Mouse (Mus musculus): Measurements from ENCODE around the gene Hes5. TPM values are rescaled to one million over a fixed set of nuclear protein-coding genes. Genes with fewer than 3 reads are reported as not detected.
A peak's percentile ranks its signal among the peaks of the same experiment; 100 is the strongest.

The Hes5 gene
- total and polyA plus RNA-seq, 2 experiments from 2014 or later = 106 to 177 TPM

DNA sequence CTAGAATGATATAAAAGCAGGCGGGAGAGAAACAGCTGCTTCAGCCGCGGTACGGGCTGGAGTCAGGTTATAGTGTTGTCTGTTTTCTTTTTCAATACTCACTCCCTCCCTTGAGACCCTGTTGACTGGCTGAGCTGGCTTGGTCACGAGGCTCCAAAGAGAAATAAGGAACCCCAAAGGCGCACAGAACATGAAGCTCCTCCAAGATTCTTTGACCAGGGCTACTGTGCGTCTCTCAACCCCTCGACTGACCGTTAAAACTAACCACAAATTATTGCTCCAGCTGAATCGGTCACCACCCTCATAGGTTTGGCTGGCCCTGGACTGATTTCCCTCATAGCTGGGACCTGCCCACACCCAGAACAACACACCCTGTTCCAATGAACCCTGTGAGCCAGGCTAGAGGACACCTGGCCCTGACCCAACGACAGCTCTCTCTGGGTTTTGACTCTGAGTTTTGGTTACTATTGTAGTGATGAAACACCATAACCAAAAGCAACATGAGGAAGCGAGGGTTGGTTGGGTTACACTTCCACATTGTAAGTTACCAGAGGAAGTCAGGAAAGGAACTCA, 31.5 kb upstream of the Hes5 start:
- no peak for TF ChIP-seq CTCF (IDR thresholded peaks at IDR 0.05; ENCODE audit: low read depth)
- Histone ChIP-seq H3K4me3 (ENCODE audit: low read length) (no peak overlapping the region), H3K27ac (no peak overlapping the region), H3K4me2 (ENCODE audit: low read depth, low read length) (no peak overlapping the region), H3K36me3 (ENCODE audit: insufficient read depth, low read length) (no peaks in the 10 kb centered on the region), H3K4me1 (ENCODE audit: insufficient read depth, low read length) (0 out of 2 replicates have a peak, but pooled peaks cover 5% of the 10 kb centered on the region), H3K27me3 (ENCODE audit: insufficient read depth, low read length) (no peaks in the 10 kb centered on the region), H3K9me3 (ENCODE audit: low read length) (no peaks in the 10 kb centered on the region), H3K9ac (replicated peaks; ENCODE audit: low read length) (no peak overlapping the region)
- ATAC-seq = no peak
- no peak for DNase-seq (ENCODE audit: low spot score)
- 80% methylated on average over 12 of the region's 12 CpGs for WGBS

DNA sequence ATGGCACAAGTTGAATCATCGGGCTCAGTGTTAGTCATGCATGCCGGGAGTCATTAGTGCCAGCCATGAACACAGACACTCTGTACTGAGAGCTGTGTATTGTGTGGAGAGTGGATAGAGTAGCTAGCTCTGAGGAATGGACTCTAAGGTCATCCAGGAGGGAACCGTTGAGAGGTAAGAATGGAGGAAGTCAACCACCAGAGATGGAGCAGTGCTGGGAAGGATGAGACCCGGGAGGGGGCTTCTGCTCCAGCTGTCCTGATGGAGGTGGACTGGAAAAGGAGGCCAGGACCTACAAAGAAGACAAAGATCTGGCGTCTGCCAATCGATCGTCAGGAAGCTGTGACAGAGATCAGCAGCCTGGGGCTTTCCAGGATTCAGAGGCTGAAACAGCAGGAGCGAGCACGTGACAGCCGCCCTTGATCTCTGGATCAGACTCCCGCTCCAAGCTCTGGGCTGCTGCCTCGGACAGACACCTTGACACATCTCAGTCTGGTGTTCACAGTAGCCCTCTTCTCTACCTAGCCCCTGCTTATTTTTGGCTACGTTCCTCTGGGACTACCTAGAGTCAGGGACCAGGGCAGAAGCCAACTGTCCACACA, 27.3 kb upstream of the Hes5 start:
- Histone ChIP-seq H3K9ac (replicated peaks; ENCODE audit: low read length) (no peak overlapping the region), H3K27ac (no peak overlapping the region), H3K4me1 (ENCODE audit: insufficient read depth, low read length) (peaks cover 8% of the 10 kb centered on the region; the same call in 1 of the 2 replicates), H3K27me3 (ENCODE audit: insufficient read depth, low read length) (no peaks in the 10 kb centered on the region), H3K4me2 (ENCODE audit: low read depth, low read length) (no peak overlapping the region), H3K36me3 (ENCODE audit: insufficient read depth, low read length) (no peaks in the 10 kb centered on the region), H3K4me3 (ENCODE audit: low read length) (no peak overlapping the region), H3K9me3 (ENCODE audit: low read length) (no peaks in the 10 kb centered on the region)
- no peak for TF ChIP-seq CTCF (IDR thresholded peaks at IDR 0.05; ENCODE audit: low read depth)
- 57% methylated on average over 13 of the region's 13 CpGs for WGBS
- DNase-seq (ENCODE audit: low spot score) = no peak
- no peak for ATAC-seq

DNA sequence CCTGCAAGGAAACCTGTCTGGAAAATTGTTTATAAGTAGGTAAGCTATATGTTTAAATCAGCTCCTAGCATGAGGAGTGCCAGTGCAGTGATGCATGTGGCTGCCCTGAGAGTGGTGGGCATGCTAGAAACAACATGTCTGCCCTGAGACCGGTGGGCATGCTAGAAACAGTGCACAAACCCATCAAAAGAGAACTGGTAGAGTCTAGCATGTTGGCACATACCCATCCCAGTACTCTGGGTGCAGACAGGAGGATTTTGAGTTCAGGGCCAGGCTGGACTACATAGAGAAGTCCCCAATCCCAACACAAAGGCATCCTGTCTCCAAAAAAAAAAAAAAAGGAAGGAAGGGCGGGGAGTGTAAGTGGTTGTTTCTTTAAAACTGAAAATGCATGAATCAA, 25.9 kb upstream of the Hes5 start:
- no peaks in the 10 kb centered on the region for H3K9me3 ChIP-seq (ENCODE audit: low read length)
- no peaks in the 10 kb centered on the region for H3K36me3 ChIP-seq (ENCODE audit: insufficient read depth, low read length)
- no peak for TF ChIP-seq CTCF (IDR thresholded peaks at IDR 0.05; ENCODE audit: low read depth)
- no peak overlapping the region for H3K27ac ChIP-seq
- no peak overlapping the region for H3K9ac ChIP-seq (replicated peaks; ENCODE audit: low read length)
- DNase-seq (ENCODE audit: low spot score) (no peak), ATAC-seq (no peak)
- H3K4me2 ChIP-seq (ENCODE audit: low read depth, low read length) = no peak overlapping the region
- WGBS = 99% methylated on average over 2 of the region's 2 CpGs
- H3K4me1 ChIP-seq (ENCODE audit: insufficient read depth, low read length) = peaks cover 8% of the 10 kb centered on the region; the same call in 1 of the 2 replicates
- H3K4me3 ChIP-seq (ENCODE audit: low read length) = no peak overlapping the region
- H3K27me3 ChIP-seq (ENCODE audit: insufficient read depth, low read length) = no peaks in the 10 kb centered on the region

DNA sequence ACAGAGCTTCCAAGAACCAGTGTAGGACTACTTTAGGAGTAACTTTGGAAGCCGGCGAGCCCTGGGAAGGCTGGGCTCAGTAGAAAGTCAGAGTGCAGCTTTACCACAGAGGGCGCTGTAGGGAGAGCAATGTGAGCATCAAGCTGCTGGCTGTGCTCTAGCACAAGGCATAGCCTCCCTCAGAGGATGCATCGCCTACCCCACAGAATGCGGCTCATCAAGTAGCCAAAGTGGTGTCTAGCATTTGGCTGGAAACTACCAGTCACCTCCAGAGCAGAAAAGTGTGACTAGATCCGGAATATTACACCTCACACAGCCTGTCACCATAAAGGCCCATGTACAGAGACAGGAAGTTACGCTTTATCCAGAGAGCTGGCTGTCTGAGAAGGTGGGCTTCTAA, 24.9 kb upstream of the Hes5 start:
- 81% methylated on average over 7 of the region's 7 CpGs for WGBS
- peak; percentile 29; the same call in 1 of the 2 replicates for TF ChIP-seq CTCF (IDR thresholded peaks at IDR 0.05; ENCODE audit: low read depth)
- no peak for ATAC-seq

DNA sequence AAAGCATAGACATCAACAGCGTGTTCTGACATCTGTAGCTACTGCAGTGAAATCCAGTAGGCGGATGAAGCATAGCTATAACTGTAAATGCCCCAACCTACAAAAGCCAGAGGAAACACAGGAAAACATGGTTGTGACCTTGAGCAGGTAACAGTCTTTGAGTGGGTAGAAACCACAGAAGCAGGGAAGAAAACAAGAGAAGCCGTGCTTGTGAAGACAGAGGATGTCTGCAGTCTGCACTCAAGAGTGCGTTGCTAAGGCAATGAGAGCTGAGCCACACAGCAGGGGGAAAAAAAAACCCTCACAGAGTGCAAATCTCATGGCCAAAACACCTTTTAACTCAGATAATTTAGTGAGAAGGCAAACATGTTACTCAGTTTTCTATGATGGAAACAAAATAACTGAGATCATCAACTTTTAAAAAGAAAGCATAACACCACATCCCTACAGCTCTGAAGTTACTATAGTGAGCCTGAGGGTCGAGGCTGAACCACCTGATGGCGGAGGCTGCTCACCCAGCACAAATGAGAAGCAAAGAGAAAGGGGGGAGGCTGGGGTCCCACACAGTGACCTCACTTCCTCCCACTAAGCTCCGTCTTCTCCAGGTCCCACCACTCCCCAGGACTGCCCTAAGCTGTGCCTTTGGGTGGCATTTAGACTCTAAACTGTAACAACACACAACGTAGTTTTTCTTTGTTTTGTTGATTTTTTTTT, 24.0 kb upstream of the Hes5 start:
- Histone ChIP-seq H3K9ac (replicated peaks; ENCODE audit: low read length) (no peak overlapping the region), H3K9me3 (ENCODE audit: low read length) (no peaks in the 10 kb centered on the region), H3K4me1 (ENCODE audit: insufficient read depth, low read length) (peaks cover 8% of the 10 kb centered on the region; the same call in 1 of the 2 replicates), H3K4me3 (ENCODE audit: low read length) (no peak overlapping the region), H3K4me2 (ENCODE audit: low read depth, low read length) (no peak overlapping the region), H3K27ac (no peak overlapping the region), H3K27me3 (ENCODE audit: insufficient read depth, low read length) (no peaks in the 10 kb centered on the region), H3K36me3 (ENCODE audit: insufficient read depth, low read length) (no peaks in the 10 kb centered on the region)
- 45% methylated on average over 8 of the region's 8 CpGs for WGBS
- TF ChIP-seq CTCF (IDR thresholded peaks at IDR 0.05; ENCODE audit: low read depth) = no peak
- DNase-seq (ENCODE audit: low spot score) = no peak
- no peak for ATAC-seq

More for the DNA sequence above, 24.9 kb upstream of the Hes5 start:
- DNase-seq (ENCODE audit: low spot score) = no peak
- no peaks in the 10 kb centered on the region for H3K9me3 ChIP-seq (ENCODE audit: low read length)
- no peak overlapping the region for H3K27ac ChIP-seq
- no peak overlapping the region for H3K9ac ChIP-seq (replicated peaks; ENCODE audit: low read length)
- peaks cover 8% of the 10 kb centered on the region; the same call in 1 of the 2 replicates for H3K4me1 ChIP-seq (ENCODE audit: insufficient read depth, low read length)
- H3K36me3 ChIP-seq (ENCODE audit: insufficient read depth, low read length) = no peaks in the 10 kb centered on the region
- no peak overlapping the region for H3K4me2 ChIP-seq (ENCODE audit: low read depth, low read length)
- H3K27me3 ChIP-seq (ENCODE audit: insufficient read depth, low read length) = no peaks in the 10 kb centered on the region
- H3K4me3 ChIP-seq (ENCODE audit: low read length) = no peak overlapping the region

DNA sequence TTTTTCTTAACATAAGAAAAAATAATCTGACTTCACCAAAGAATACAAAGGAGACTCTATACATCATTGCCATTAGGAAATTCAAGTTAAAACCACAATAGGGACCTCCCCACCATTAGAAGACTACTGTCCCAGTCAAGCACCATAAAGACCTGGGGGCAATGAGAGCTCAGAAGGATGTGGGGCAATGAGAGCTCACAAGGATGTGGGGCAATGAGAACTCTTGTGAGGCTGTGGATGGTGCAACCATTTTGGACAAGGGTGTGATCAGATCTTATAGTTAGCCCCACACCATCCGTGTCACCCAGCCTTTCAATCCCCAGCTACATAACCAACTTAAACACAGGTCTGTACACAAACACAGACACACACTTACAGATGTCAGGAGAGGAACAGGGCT, 23.0 kb upstream of the Hes5 start:
- Histone ChIP-seq H3K4me1 (ENCODE audit: insufficient read depth, low read length) (peaks cover 8% of the 10 kb centered on the region; the same call in 1 of the 2 replicates), H3K27me3 (ENCODE audit: insufficient read depth, low read length) (no peaks in the 10 kb centered on the region), H3K9me3 (ENCODE audit: low read length) (no peaks in the 10 kb centered on the region), H3K36me3 (ENCODE audit: insufficient read depth, low read length) (no peaks in the 10 kb centered on the region), H3K9ac (replicated peaks; ENCODE audit: low read length) (no peak overlapping the region), H3K4me3 (ENCODE audit: low read length) (no peak overlapping the region), H3K27ac (no peak overlapping the region), H3K4me2 (ENCODE audit: low read depth, low read length) (no peak overlapping the region)
- no peak for ATAC-seq
- TF ChIP-seq CTCF (IDR thresholded peaks at IDR 0.05; ENCODE audit: low read depth) = no peak
- DNase-seq (ENCODE audit: low spot score) = no peak
- WGBS = 76% methylated on average over 1 of the region's 1 CpGs
